Mouse (Mus musculus) intestine, embryonic 14.5 days (tissue): ENCODE measurements around the gene Fam222b. TPM values are rescaled to one million over a fixed set of nuclear protein-coding genes. Genes with fewer than 3 reads are reported as not detected.

Source experiments
- ATAC-seq: fragments of 200-750 bp; cut with Nextera tagmentation; replicated peaks from 2 replicates; pipeline ENCODE4 v1.8.0; 2017; ENCODE audit warnings: low read depth, moderate number of reproducible peaks, moderate TSS enrichment, moderate library complexity; ENCODE audit not compliant: low FRiP score, low TSS enrichment
- DNase-seq: peaks from one replicate; pipeline ENCODE4 v3.0.0-alpha.2; 2018; ENCODE audit warnings: low spot score
- H3K27ac ChIP-seq: fragments of 300-500 bp; sonication (generic); 2 replicates; pipeline ENCODE4 v1.5.1; 2014; ENCODE audit warnings: low read depth, mild to moderate bottlenecking, control low read depth
- H3K27me3 ChIP-seq: fragments of 300-500 bp; sonication (generic); replicated peaks from 2 replicates; pipeline ENCODE4 v1.6.1; 2014; ENCODE audit warnings: low read length, control low read depth; ENCODE audit not compliant: control insufficient read depth, insufficient read depth
- H3K36me3 ChIP-seq: fragments of 300-500 bp; sonication (generic); 2 replicates; pipeline ENCODE4 v1.6.1; 2014; ENCODE audit warnings: low read length, control low read depth; ENCODE audit not compliant: control insufficient read depth, insufficient read depth
- H3K4me1 ChIP-seq: fragments of 300-500 bp; sonication (generic); replicated peaks from 2 replicates; pipeline ENCODE4 v1.6.1; 2014; ENCODE audit warnings: low read length, control low read depth, mixed read lengths; ENCODE audit not compliant: control insufficient read depth, insufficient read depth
- H3K4me2 ChIP-seq: fragments of 300-500 bp; sonication (generic); 2 replicates; pipeline ENCODE4 v1.6.1; 2014; ENCODE audit warnings: low read length
- H3K4me3 ChIP-seq: fragments of 300-500 bp; sonication (generic); 2 replicates; pipeline ENCODE4 v1.5.1; 2014; ENCODE audit warnings: low read depth, low read length, control low read depth, mixed read lengths
- H3K9ac ChIP-seq: fragments of 300-500 bp; sonication (generic); 2 replicates; pipeline ENCODE4 v1.6.1; 2014; ENCODE audit warnings: mild to moderate bottlenecking, low read length
- H3K9me3 ChIP-seq: fragments of 300-500 bp; sonication (generic); 2 replicates; pipeline ENCODE4 v1.6.1; 2016; ENCODE audit warnings: low read length, control low read depth; ENCODE audit not compliant: control insufficient read depth
- WGBS: fragments of 180-500 bp; shearing (Covaris S2); extraction: QIAGEN DNeasy Blood & Tissue Kit; methylation state at CpG from one replicate; pipeline ENCODE4 v1.1.7; 2014; 5-methylcytosine and 5-hydroxymethylcytosine counted together
- polyA plus RNA-seq: library from polyadenylated mRNA; unstranded; fragments of >200 nt; fragmentation: Nextera tagmentation; extraction: Ambion mirVana; gene quantifications from 2 replicates; pipeline ENCODE4 v1.2.1, GENCODE M21; 2014

Fam222b gene
- polyA plus RNA-seq, 1 experiment from 2014 or later, result 13.4 TPM

DNA sequence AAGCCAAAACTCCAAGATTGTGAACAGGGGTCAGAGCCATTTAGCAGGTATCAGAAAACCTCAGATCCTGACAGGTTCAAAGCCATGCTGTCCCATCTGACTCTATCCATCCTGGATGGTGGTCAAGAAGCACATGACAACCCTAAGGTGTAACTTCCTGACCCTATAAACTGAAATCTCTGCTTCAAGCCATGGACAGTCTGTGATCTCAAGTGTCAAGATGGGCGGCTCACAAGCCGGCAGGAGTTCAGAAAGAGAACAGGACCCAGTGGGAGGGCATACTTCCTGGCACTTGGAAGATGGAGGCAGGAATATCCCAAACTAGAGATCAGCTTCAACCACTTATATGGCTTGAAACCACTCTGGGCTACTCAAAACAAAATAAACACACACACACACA, 27.8 kb upstream of the Fam222b start:
- Histone ChIP-seq H3K4me1 (no peaks in the 10 kb centered on the region), H3K27ac (no peak overlapping the region), H3K27me3 (no peaks in the 10 kb centered on the region), H3K4me3 (no peak overlapping the region), H3K9ac (no peak overlapping the region), H3K36me3 (no peaks in the 10 kb centered on the region), H3K4me2 (no peak overlapping the region), H3K9me3 (no peaks in the 10 kb centered on the region)
- WGBS, result 61% methylated on average over 2 of the region's 2 CpGs
- ATAC-seq (no peak), DNase-seq (no peak)

DNA sequence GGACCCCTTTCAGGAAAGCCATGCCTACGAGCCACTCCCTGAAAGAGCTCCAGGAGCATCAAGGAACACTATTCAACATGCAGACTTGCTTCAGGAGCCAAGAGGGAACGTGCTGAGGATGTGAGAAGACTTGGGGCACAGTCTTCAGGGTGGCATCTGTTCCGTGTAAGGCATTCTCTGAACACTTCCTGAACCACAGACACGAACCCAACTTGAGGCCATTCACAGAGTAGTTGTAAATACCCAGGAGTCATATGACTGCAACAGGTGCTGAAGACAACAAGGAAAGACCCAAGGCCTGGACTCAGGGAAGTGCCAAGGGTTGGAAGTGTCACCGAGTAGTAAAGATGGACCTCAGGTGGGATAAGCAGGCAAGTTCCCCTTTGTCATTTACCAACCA, 26.9 kb upstream of the Fam222b start:
- DNase-seq, result no peak
- Histone ChIP-seq H3K4me1 (no peaks in the 10 kb centered on the region), H3K36me3 (peaks cover 4% of the 10 kb centered on the region; the same call in 1 of the 2 replicates), H3K4me3 (no peak overlapping the region), H3K27me3 (no peaks in the 10 kb centered on the region), H3K9ac (no peak overlapping the region), H3K9me3 (no peaks in the 10 kb centered on the region), H3K4me2 (no peak overlapping the region), H3K27ac (no peak overlapping the region)
- 71% methylated on average over 5 of the region's 5 CpGs for WGBS
- no peak for ATAC-seq

DNA sequence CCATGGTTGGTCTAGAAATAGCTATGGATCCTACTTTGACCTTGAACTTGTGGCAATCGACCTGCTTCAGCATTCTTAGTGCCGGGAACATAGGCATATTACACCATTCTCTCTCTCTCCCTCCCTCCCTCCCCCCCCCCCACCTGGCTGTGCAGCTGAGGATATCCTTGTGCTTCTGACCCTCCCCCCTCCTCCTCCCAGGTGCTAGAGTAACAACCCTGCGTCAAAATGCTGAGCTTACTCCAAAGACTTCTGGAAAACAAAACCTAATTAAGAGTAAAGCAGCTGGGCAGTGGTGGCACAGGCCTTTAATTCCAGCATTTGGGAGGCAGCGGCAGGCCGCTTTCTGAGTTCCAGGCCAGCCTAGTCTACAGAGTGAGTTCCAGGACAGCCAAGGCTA, 25.3 kb upstream of the Fam222b start:
- ATAC-seq (no peak), DNase-seq (no peak)
- Histone ChIP-seq H3K27ac (no peak overlapping the region), H3K9me3 (no peaks in the 10 kb centered on the region), H3K9ac (no peak overlapping the region), H3K27me3 (no peaks in the 10 kb centered on the region), H3K4me3 (no peak overlapping the region), H3K4me1 (no peaks in the 10 kb centered on the region), H3K4me2 (no peak overlapping the region), H3K36me3 (peaks cover 19% of the 10 kb centered on the region)
- 78% methylated on average over 5 of the region's 5 CpGs for WGBS

DNA sequence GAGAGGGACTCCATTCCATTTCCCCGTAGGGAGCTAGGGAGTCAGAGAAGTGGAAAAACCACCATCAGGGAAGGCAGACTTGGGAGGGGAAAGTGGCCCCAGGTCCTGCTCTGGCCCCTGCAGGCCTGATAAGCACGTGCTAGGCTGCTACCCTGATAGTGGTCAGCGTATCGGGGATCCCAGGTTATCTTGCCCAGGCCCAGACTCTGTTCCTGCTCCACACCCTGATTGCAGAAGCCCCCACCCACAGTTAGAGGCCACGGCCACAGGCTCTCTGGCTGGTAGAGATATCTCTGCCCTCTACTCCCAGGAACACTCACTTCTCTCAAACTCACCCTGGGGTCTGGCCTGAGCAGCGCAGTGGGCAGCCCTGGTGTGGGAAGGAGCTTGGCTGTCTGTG, 24.8 kb upstream of the Fam222b start:
- no peak for ATAC-seq

DNA sequence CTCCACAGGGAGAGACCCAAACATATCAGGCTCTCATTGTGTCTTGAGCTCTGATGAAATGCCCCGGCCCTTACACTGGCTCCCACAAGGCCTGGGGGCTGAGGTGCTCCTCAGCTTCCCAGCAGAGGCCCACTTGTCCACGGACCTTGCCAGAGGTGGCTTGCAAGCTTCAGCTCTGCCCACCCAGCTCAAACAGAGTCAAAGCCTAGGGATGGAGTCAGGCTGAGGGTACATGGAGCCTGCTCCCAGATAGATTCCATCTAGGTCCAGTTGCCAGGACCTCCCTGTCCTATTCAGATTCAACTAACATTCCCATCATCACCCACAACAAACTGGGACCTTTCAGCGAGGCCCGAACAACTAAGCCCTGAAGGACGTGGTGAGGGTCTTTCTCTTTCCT, 22.5 kb upstream of the Fam222b start:
- ATAC-seq, result no peak
- peaks cover 46% of the 10 kb centered on the region for H3K36me3 ChIP-seq
- 81% methylated on average over 5 of the region's 5 CpGs for WGBS
- H3K27me3 ChIP-seq, result no peaks in the 10 kb centered on the region
- no peak overlapping the region for H3K4me3 ChIP-seq
- no peak for DNase-seq
- no peak overlapping the region for H3K9ac ChIP-seq
- H3K27ac ChIP-seq, result no peak overlapping the region
- no peak overlapping the region for H3K4me2 ChIP-seq
- H3K9me3 ChIP-seq, result no peaks in the 10 kb centered on the region
- H3K4me1 ChIP-seq, result no peaks in the 10 kb centered on the region

More for the DNA sequence above, 24.8 kb upstream of the Fam222b start:
- Histone ChIP-seq H3K36me3 (peaks cover 24% of the 10 kb centered on the region), H3K4me1 (no peaks in the 10 kb centered on the region), H3K27ac (no peak overlapping the region), H3K4me3 (no peak overlapping the region), H3K9me3 (no peaks in the 10 kb centered on the region), H3K27me3 (no peaks in the 10 kb centered on the region), H3K4me2 (no peak overlapping the region), H3K9ac (no peak overlapping the region)
- 73% methylated on average over 6 of the region's 6 CpGs for WGBS
- DNase-seq, result no peak

DNA sequence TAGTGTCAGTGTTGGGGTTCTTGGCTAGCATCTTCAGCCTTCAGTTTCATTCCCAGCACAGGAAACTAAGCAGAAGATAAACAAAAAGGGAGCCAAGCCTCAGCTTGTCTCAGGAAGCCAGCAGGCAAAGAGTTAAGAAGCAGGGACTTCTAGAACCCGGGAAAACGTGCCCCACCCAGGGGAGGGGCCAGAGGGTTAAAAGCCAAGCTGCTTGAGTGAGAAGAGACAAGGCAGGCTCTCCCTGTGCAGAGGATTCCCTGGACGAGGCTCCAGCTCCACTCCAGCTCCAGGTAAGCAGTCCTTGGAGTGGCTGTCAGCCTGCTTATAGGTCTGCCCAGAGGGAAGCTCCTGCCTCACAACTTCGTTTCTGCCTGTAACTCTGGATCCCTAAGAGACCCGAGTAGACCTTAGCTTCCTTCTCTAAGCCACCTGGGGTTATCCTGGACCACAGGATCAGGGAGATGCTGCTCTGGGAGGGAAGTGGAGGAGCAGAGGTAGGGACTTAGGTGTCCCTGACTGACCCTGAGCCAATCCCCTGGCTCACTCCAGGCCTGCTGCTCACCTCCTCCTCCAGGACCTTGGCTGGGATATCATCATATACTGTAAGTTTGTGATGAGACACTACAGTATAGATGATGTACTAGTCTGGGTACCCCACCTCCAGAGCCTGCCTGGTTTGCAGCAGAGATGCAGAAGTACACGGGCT, 21.9 kb upstream of the Fam222b start:
- H3K9ac ChIP-seq, result no peak overlapping the region
- peaks cover 53% of the 10 kb centered on the region for H3K36me3 ChIP-seq
- DNase-seq (no peak), ATAC-seq (no peak)
- no peaks in the 10 kb centered on the region for H3K9me3 ChIP-seq
- WGBS, result 28% methylated on average over 6 of the region's 6 CpGs
- H3K27me3 ChIP-seq, result no peaks in the 10 kb centered on the region
- no peak overlapping the region for H3K4me3 ChIP-seq
- H3K27ac ChIP-seq, result no peak overlapping the region
- H3K4me1 ChIP-seq, result no peaks in the 10 kb centered on the region
- no peak overlapping the region for H3K4me2 ChIP-seq

DNA sequence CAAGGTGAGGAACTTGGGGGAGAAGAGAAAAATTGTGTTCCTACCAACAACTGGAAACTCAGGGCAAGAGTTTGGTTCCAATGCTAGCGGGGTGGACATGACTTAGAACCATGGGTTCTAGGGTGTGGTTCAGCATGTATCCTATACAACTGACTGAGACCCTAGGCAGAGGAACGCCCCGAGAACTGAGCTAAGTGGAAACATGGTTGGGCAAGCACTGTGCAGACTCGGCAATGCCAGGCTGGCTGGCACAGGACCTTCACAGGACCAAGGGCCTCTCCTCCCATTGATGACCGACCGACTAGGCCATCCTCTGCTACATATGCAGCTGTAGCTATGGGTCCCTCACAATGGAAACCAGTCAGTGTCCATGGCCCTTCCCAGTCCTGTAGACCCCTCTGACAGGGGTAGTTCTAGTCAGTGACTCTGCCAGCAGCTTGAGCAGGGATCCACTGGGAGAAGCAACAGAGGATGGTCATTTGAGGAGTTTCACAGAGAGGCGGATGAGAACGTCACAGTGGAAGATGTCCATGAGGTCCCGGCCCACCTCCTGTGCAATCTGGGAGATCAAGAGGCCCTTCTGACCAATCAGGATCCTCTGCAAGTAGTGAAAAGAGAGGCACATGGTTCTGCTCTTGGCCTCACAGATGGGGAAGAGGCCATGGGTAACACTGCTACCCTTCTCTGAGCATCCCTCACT, 20.7 kb upstream of the Fam222b start:
- WGBS, result 95% methylated on average over 9 of the region's 9 CpGs
- no peak for DNase-seq
- no peak overlapping the region for H3K4me2 ChIP-seq
- no peak overlapping the region for H3K4me3 ChIP-seq
- H3K4me1 ChIP-seq, result no peaks in the 10 kb centered on the region
- no peak overlapping the region for H3K27ac ChIP-seq
- H3K9me3 ChIP-seq, result no peaks in the 10 kb centered on the region
- no peak for ATAC-seq
- peaks cover 59% of the 10 kb centered on the region for H3K36me3 ChIP-seq
- H3K9ac ChIP-seq, result no peak overlapping the region
- H3K27me3 ChIP-seq, result no peaks in the 10 kb centered on the region

DNA sequence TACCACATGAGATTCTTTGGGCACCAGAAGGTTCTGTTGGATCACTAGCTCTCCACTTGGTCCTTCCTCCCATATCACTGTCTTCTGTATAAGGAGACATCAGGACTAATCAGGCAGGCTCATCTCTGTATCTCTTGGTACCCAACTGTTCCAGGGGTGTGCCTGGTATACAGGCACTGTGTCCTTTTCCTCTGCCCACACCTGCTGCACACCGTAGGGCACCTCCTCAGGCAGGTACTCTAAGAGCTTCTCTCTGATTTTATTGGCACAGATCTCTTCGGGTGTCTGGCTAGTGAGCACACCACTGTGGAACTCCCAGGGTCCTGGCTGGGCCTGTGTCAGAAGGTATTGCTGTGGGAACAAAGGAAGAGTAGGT, 20.2 kb upstream of the Fam222b start:
- no peak; the same call in 1 of the 2 replicates for ATAC-seq
- Histone ChIP-seq H3K27ac (no peak overlapping the region), H3K4me1 (no peaks in the 10 kb centered on the region), H3K27me3 (no peaks in the 10 kb centered on the region), H3K9me3 (no peaks in the 10 kb centered on the region), H3K9ac (no peak overlapping the region), H3K36me3 (peaks cover 59% of the 10 kb centered on the region), H3K4me3 (no peak overlapping the region), H3K4me2 (no peak overlapping the region)
- 81% methylated on average over 2 of the region's 2 CpGs for WGBS
- no peak for DNase-seq

DNA sequence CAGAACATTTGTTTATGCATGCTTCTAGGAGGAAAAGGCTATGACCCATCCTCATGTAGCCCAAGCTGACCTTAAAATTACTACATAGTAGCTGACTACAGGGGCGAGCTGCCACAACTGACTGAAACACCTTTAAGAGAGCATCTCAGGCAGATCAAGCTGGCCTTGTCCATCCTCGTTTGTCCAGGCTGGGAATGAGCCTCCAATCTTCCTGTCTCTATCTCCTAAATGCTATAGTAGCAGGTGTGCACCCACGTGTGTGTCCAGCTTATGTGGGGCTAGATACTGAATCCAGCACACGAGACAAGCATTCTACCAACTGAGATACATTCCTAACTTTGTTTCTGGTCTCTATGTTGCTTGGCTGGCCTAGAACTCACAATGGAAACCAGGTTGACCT, 19.8 kb upstream of the Fam222b start:
- ATAC-seq, result no peak
- WGBS, result 85% methylated on average over 4 of the region's 4 CpGs
- H3K4me3 ChIP-seq, result no peak overlapping the region
- peaks cover 59% of the 10 kb centered on the region for H3K36me3 ChIP-seq
- H3K9ac ChIP-seq, result no peak overlapping the region
- H3K4me2 ChIP-seq, result no peak overlapping the region
- no peak overlapping the region for H3K27ac ChIP-seq
- DNase-seq, result no peak
- H3K9me3 ChIP-seq, result no peaks in the 10 kb centered on the region
- H3K4me1 ChIP-seq, result no peaks in the 10 kb centered on the region
- no peaks in the 10 kb centered on the region for H3K27me3 ChIP-seq
